Comparison of ENCODE assay signal across 15 mouse cellular contexts in genomic region chr17:84351276-84351675, GRCm38 (mm10).
DNase-seq lines count a peak whose midpoint lies in the region; ATAC-seq and TF ChIP-seq lines count a peak whose summit lies in the region.
"Had no signal": no experiment of that assay in that cellular context is flagged by ENCODE, and none has a peak within 500 bp of the region (broad histone marks: within the 10 kb centered on the region; RNA-seq: fewer than 3 reads in every experiment).

No protein-coding gene starts in this region.

- H3K27ac ChIP-seq in hindbrain, embryonic 12.5 days, result no peak overlapping the region; the same call in 1 of the 2 replicates
- no peak overlapping the region for H3K27ac ChIP-seq in hindbrain, embryonic 10.5 days
- H3K27ac ChIP-seq in intestine, postnatal 0 days (ENCODE audit: low read depth, low read length), result no peak overlapping the region
- H3K27ac ChIP-seq in heart, adult 2 months, result no peak overlapping the region

- 48% methylated on average over 3 of the region's 3 CpGs for WGBS in hindbrain, embryonic 12.5 days
- WGBS in hindbrain, embryonic 10.5 days, result 78% methylated on average over 3 of the region's 3 CpGs
- 34% methylated on average over 3 of the region's 3 CpGs for WGBS in intestine, postnatal 0 days
- 74% methylated on average over 3 of the region's 3 CpGs for WGBS in heart, adult 2 months

- intact Hi-C loops in heart, adult 2 months (cut with DNase I), result no loop called here

- no peak overlapping the region for H3K4me3 ChIP-seq in hindbrain, embryonic 12.5 days
- no peak overlapping the region for H3K4me3 ChIP-seq in hindbrain, embryonic 10.5 days
- no peak overlapping the region for H3K4me3 ChIP-seq in intestine, postnatal 0 days (ENCODE audit: low read depth, low read length)
- no peak overlapping the region for H3K4me3 ChIP-seq in heart, adult 2 months

- no peaks in the 10 kb centered on the region for H3K27me3 ChIP-seq in hindbrain, embryonic 12.5 days
- no peaks in the 10 kb centered on the region for H3K27me3 ChIP-seq in hindbrain, embryonic 10.5 days (ENCODE audit: insufficient read depth, poor library complexity, severe bottlenecking)
- no peaks in the 10 kb centered on the region for H3K27me3 ChIP-seq in intestine, postnatal 0 days (replicated peaks; ENCODE audit: control insufficient read depth, insufficient read depth, low read length)
- H3K27me3 ChIP-seq in heart, adult 2 months (ENCODE audit: control insufficient read depth, insufficient read depth, low read length), result no peaks in the 10 kb centered on the region

- no peak overlapping the region for H3K4me2 ChIP-seq in hindbrain, embryonic 12.5 days (replicated peaks)
- no peak overlapping the region for H3K4me2 ChIP-seq in intestine, postnatal 0 days (replicated peaks; ENCODE audit: low read depth)
- H3K4me2 ChIP-seq: liver, embryonic 11.5 days had no signal

- no peak for TF ChIP-seq POLR2A in heart, adult 2 months (IDR thresholded peaks at IDR 0.05; ENCODE audit: insufficient read depth, low read depth, low read length)

- DNase-seq in hindbrain, embryonic 10.5 days (ENCODE audit: low spot score), result no peak
- DNase-seq in ES-CJ7 (ENCODE audit: low read depth, low spot score) (peak; percentile 97), WW6 (ENCODE audit: low read depth, low spot score) (peak; percentile 83)
- DNase-seq in cerebellum, postnatal 14 days, result no peak
- DNase-seq in heart, adult 2 months, result no peak
- DNase-seq in ovary, postnatal 36 days (ENCODE audit: low spot score), result no peak
- DNase-seq: adrenal gland, postnatal 36 days; cerebellum, adult 11-12 months; embryo, embryonic 11 days; gastrocnemius, postnatal 14 days; kidney, adult 11 months; lung, postnatal 10 days had no signal

- no peak overlapping the region for H3K9ac ChIP-seq in hindbrain, embryonic 12.5 days
- no peak overlapping the region for H3K9ac ChIP-seq in intestine, postnatal 0 days (ENCODE audit: low read depth, low read length)
- H3K9ac ChIP-seq in heart, adult 2 months (ENCODE audit: low read depth, low read length), result no peak overlapping the region

- H3K9me3 ChIP-seq in hindbrain, embryonic 12.5 days (replicated peaks), result no peaks in the 10 kb centered on the region
- no peaks in the 10 kb centered on the region for H3K9me3 ChIP-seq in hindbrain, embryonic 10.5 days
- no peaks in the 10 kb centered on the region for H3K9me3 ChIP-seq in intestine, postnatal 0 days (ENCODE audit: control insufficient read depth)

- peaks cover 12% of the 10 kb centered on the region for H3K4me1 ChIP-seq in hindbrain, embryonic 12.5 days
- H3K4me1 ChIP-seq in hindbrain, embryonic 10.5 days (replicated peaks), result peaks cover 19% of the 10 kb centered on the region
- H3K4me1 ChIP-seq in intestine, postnatal 0 days (replicated peaks; ENCODE audit: control insufficient read depth, insufficient read depth, low read length), result no peaks in the 10 kb centered on the region
- H3K4me1 ChIP-seq in heart, adult 2 months (ENCODE audit: control insufficient read depth, insufficient read depth, low read length), result no peaks in the 10 kb centered on the region; the same call in 1 of the 2 replicates

- peaks cover 9% of the 10 kb centered on the region; the same call in 1 of the 2 replicates for H3K36me3 ChIP-seq in hindbrain, embryonic 12.5 days
- H3K36me3 ChIP-seq in hindbrain, embryonic 10.5 days, result peaks cover 24% of the 10 kb centered on the region
- peaks cover 4% of the 10 kb centered on the region for H3K36me3 ChIP-seq in intestine, postnatal 0 days (ENCODE audit: control insufficient read depth, insufficient read depth)
- no peaks in the 10 kb centered on the region for H3K36me3 ChIP-seq in heart, adult 2 months (ENCODE audit: control insufficient read depth, insufficient read depth, low read length)

- TF ChIP-seq CTCF in intestine, postnatal 0 days (IDR thresholded peaks at IDR 0.05; ENCODE audit: low read depth), result no peak
- TF ChIP-seq CTCF in heart, adult 2 months (IDR thresholded peaks at IDR 0.05), result no peak

- peak; percentile 85 for ATAC-seq in hindbrain, embryonic 12.5 days (ENCODE audit: low FRiP score)
- ATAC-seq in intestine, postnatal 0 days, result peak; percentile 90

- no peak for TF ChIP-seq EP300 in heart, adult 2 months (IDR thresholded peaks at IDR 0.05; ENCODE audit: insufficient read depth, low read depth, low read length)

- H3K79me2 ChIP-seq in heart, adult 2 months (replicated peaks; ENCODE audit: control insufficient read depth, insufficient read depth, low read length), result no peaks in the 10 kb centered on the region

Comparison
In these comparisons a context has a peak if more than half of its experiments do, and no peak if none do; other contexts are left out.
1. DNase-seq: peak in ES-CJ7 (single experiment) and WW6 (single experiment); none in hindbrain, embryonic 10.5 days (single experiment), cerebellum, postnatal 14 days (0 of 2), heart, adult 2 months (0 of 2) and ovary, postnatal 36 days (single experiment).